Mouse (Mus musculus) left cerebral cortex, adult 8-10 months (tissue): ENCODE measurements around the gene Cbfa2t3. TPM values are rescaled to one million over a fixed set of nuclear protein-coding genes. Genes with fewer than 3 reads are reported as not detected.
"Not testable (repeated sequence)": the region's sequence is repeated elsewhere in the genome, so short reads cannot be mapped to it uniquely, and the experiment has no call there.

Experiments used
- DNase-seq, 2 experiments: peaks; one replicate each; pipeline ENCODE4 v3.0.0; 2022; ENCODE audit warnings: low spot score in 2 of 2
- total RNA-seq, 4 experiments: library from RNA; stranded (reverse); gene quantifications; 2 replicates each; pipeline ENCODE4 v1.2.4; 2022

Cbfa2t3 gene
- total RNA-seq, 4 experiments from 2014 or later, result 21.6 to 26.5 (median 24.1) TPM

DNA sequence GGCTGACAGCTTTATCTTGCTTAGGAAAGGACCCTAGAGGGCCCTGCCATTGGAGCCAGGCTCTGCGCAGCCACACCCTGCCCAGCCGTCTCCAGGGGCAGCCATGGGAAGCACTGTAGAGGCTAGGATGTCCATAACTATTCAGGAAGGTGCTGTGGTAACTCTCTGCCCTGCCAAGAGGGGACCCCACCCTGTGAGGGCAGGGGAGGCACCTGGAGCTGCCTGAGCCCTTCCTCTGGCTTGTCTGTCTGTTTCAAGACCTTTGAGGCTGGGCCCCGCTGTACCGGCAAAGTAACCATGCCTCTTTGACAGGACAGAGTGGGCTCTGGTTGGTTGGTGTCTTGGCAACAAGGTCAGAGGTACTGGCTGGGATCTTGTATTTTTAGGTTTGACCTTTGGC is 58.1 kb downstream of the Cbfa2t3 start:
- DNase-seq, result no peak

DNA sequence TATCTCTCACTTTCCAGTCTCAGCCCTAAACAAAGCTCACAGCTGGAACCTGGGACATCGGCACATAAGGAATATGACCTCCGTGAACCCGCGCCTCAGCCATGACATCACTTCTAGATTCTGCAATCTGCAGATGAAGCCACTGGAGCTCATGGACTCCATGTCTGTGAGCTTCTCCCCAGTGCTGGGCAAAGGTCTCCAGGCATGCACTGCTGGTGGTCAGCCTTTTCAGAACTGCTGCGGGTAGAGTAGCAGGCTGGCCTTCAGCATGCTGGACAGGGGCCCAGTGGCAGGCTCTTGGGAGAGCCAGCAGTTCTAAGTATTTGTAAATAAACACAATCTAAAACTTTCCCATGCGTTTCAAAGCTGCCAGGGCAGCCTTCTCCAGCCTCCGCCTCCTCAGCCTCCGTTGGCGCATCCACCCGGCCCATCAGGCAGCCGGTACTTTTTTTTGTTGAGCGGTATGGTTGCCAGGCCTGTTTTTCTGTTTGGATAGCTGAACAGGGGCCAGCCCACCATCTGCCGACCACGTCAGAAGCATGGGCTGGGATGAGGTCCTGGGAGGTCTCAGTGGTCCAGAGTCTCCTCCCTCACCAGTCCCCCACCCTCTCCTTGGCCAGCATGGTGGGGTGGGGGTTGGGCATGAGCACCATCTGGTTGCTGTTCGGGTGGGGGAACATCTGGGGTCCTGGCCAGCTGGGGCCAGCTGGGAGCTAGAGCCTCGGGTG is 59.2 kb downstream of the Cbfa2t3 start:
- DNase-seq, result no peak

DNA sequence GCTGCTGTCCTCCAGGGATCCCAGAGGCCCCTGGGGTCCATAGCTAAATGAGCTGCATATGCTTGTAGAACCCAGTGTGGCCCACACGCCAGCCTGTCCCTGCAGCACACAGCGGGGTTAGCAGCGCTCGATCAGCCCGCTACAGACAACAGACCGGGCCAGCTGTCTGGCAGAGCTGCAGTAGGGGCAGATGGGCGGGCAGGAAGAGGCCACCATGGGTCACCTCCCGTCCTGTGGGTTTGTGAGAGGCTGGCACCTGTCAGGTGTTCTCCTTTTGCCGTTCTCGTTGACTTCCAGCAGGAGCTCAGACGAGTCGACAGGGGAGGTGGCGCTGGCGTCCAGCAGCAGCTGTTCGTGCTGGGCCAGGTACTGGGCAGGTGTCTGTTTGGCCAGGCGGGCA is 60.3 kb downstream of the Cbfa2t3 start:
- no peak for DNase-seq

DNA sequence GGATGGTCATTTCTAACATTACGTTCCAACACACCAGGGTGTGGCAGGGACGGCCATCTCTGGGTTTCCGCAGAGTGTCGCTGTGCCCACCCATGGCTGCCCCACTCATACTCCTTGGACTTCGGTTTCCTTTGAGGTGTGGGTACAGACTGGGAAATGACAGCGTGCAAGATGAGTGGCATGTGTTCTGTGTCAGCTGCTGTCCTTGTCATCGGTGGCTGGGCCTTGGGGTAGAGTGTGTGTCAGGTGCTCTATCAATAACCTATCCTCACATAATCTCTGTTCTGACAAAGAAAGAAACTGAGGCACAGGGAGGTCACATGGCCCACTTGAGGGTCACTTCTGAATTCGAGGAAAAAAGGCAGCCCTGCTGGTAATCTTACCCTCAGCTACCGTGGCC is 61.7 kb downstream of the Cbfa2t3 start:
- DNase-seq, result no peak

DNA sequence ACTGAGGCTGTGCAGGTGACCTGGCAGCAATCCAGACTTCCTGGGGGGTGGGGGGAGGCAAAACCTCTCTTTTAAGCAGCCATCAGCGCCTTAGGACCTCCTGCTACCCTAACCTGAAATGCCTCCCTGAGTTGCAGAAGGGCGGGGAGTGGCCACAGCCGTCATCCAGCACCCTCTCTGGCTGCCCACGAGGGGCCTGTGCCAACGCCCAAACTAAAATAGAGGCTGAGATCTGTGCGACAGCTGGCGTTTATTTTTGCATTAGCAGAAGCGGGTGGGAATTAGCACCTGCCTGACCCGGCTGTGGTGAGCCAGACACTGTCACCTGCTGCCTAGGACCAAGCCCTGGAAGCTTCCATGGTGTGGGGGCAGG is 62.1 kb downstream of the Cbfa2t3 start:
- peak in 1 of 2 experiments; percentile 41 for DNase-seq

DNA sequence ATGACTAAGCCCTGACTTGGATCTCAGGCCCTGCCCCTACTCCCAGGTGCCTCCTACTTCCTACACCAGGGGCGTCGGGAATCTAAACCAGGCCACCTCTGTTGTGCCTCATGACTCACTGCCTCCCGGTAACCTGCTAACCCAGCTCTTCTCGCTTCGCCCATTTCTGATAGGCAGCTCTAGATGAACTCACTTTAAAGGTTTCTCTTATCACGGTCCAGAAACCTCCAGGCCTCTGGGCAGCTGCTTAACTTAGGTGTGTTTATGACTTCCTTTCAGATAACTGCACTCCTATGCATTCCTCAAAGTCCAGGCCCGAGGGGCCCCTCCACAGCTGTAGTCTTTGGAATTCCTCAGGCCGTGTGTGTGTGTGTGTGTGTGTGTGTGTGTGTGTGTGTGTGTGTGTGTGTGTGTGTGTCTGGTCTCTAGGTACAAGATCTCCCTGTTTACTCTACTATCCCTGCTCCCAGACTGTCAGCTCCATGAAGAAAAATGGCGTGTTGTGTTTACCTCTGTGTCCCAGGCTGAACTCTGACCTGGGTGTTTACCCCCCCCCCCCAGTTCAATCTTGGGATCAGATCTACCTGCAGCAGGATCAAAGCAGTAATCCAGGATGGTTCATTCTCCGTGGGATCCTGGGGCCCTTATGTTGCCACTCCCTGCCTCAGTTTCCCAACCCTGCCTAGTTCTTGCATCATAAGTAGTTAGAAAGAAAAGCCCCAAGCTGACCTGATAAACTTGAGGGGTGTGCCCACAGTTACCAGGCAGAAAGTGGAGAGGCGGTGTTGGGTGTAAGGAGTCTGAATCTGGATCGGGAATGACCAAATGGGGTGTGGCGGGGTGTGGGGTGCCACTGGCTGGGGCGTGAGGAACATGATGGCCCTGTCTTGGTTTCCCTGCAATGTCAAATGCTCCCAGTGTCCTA is 62.8 kb downstream of the Cbfa2t3 start:
- DNase-seq, result no peak

DNA sequence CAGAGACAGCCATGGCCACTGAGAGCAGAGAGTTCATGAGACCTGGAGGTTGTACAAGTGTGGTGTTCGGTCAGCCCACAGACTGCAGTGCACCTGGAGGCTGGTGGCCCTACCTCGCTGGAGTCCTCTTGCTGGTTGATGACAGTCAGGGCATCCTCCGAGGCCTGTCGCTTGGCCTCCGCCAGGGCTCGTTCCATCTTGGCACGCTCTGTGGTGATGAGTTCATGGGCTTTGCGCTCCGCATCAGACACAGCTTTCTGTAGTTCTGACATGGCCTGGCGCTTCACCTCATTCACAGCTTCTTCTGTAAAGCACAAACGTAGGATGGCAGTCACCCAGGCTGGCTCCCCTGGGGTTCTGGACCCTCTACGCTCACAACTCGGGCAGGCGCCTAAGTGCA is 65.7 kb downstream of the Cbfa2t3 start:
- no peak for DNase-seq

DNA sequence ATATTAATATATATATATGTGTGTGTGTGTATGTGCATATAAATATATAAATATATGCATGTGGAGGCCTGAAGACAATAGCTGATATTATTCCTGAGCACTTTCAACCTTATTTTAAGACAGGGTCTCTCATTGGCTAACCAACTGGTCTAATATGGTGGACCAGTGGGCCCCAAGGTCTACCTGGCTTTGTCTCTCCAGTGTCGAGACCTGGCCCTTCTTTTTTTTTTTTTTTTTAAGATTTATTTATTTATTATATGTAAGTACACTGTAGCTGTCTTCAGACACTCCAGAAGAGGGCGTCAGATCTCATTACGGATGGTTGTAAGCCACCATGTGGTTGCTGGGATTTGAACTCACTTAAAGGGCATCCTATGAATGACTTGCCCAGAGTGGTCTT is 66.8 kb downstream of the Cbfa2t3 start:
- DNase-seq, result not testable (repeated sequence)

DNA sequence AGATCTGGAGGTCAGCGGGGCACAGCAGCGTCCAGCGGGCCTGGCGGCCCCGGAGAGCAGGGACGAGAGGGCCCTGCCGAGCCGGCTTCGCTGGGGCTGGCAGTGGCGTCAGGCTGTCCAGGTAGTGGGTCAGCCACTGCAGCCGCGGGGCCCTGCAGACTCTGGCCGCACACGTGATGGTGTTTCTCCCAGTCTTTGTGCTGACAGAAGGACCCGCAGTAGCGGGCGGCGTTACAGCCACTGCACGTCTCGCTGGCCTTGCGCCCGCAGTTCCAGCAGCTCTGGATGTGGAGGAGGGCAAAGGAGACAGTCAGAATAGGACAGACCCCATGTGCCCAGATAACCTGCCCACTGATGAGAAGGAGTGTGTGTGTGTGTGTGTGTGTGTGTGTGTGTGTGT is 68.2 kb downstream of the Cbfa2t3 start:
- no peak for DNase-seq

DNA sequence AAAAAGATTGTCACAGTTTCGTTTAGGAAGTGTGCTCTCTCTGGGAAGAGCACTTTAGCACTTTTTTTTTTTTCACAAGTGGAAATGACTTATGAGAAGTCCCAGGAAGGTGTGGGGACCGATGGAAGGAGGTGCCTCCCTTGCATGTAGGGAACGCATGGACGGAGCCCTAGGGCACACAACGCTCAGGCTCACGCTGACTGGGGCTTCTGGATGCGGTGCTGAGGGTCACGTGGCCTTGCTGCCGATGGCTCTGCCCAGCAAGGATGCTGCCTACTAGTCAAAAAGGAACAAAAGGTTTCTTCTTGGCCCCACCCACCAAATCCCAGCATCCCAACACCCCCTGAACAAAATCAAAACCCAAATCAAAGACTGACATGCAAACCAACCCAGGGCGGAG is 69.5 kb downstream of the Cbfa2t3 start:
- no peak for DNase-seq

DNA sequence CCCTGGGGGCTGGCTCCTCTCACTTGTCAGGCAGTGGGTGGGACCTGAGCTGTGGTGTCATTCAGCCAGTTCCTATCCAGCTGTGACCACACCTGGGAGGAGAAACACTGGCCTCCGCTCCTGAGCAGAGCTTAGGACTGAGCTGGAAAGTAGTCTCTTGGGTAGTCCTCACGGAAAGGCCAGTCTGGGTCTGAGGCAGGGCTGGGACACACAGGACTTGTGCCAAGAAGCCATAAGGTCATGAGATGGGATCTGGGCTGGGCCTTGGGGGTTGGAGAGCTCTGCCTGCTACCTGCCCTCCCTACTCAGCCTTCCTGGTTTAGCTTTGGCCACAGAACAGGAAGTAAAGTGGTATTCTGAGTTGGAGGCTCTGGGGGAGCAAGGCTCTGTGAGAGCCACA is 72.0 kb downstream of the Cbfa2t3 start:
- no peak for DNase-seq

DNA sequence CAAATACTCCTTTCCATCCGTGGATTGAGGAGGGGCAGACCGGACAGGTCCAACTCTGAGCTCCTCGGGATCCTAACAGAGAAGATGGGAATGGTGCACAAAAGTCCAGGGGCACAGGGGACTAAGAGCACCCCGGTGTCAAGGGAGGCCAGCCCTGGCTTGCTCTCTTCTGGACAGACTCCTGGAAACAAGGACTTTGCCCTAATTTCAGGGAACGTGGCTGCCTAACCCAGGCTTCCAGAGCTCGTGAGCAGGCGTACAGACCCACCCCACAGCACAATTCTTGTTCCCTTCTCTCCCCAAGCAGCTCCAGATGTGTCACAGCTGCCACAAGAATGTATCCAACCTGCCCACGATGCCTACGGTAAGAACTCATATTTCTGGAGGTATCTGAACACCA is 73.1 kb downstream of the Cbfa2t3 start:
- DNase-seq, result no peak

DNA sequence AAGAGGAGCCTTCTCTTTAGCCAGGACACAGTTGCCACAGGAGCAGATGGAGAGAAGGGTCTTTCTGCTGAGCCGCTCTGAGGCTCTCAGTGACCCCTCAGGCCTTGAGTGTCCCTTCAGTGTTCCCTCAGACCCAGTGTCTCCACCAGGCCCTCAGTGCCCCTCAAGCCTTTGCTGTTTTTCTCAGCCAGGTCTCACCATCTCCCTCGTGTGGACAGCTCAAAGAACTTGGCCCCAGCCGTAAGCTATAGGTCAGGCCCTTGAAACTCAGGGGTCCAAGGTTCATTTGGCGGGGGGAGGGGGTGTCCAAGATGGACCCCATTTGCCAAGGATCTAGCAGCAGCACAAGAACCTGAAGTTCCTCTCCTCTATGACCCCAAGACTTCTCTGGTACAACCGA is 74.3 kb downstream of the Cbfa2t3 start:
- DNase-seq, result no peak

DNA sequence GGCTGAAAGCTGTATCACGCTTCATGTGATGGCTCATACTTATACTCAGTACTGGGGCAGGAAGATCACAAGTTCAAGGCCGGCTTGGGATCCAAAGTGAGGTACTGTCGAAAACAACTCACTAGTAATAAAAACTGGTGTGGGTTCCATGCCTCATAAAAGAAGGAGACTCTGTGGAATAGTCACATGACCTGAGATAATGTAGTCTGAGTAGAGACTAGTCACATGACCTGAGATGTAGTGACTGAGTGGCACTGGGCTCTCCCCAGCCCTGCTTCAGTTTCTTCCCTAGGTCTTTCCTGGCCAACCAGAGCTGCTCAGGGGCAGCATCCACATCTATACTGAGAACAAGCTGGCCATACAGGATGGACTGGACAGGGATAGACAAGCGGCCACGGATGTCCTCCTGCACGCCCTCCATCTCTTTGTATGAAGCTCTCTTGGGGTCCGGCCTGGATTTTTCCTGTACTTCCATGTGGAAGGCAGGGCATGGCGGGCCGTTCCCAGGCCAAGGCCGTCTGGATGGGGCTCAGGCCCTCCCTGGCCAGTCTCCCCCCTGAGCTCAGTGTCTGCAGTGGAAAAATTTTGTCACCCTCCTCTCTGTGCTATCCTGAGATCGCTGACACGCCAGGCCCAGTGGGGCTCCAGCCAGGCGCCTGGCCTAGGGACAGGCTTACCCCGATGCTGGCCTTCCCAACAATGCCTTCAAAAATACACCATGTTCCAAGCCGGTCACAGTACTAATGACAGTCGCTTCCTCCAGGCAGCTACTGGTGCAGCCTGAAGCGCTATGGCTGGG is 74.9 kb downstream of the Cbfa2t3 start:
- no peak for DNase-seq

DNA sequence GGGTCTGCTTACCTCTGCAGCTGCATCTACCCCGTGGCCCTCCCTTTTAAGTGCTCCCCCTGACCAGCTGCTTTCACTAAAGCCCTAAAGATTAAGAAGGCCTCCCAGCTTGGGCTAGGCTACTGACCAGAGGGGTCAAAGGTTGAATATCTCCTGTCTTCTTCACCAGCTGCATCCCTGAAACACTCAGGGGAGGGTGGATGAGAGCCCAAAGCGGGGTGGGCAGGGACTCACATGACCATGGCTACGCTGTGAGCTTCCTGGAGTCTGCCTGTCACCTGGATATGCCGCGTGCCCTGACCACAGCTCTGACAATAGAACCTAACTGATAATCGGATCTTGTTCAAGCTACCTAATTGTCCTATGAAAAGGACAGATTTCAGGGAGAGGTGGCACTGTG is 76.2 kb downstream of the Cbfa2t3 start, which contains the start of gene Pabpn1l:
Pabpn1l (minus strand) TSS at position 13 of the 400 bp plus-strand sequence.
- no peak for DNase-seq

DNA sequence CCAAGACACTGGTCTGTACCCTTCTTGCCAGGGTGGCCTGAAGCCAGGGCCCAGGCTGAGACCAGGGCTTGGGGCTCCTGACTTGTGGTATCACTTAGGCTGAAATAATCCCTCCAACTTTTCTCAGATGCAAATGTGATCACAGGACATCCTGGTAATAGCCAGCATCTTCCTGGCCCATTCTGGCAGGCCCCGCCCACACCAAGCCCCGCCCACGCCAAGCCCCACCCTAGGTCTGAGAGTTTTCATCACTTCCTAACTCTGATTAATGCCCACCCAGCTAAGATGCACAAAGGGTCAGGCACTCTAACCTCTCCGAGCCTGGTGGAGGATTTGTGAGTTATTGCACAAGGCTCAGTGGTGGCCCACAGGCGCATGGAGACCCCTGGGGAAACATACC is 78.5 kb downstream of the Cbfa2t3 start:
- no peak for DNase-seq

DNA sequence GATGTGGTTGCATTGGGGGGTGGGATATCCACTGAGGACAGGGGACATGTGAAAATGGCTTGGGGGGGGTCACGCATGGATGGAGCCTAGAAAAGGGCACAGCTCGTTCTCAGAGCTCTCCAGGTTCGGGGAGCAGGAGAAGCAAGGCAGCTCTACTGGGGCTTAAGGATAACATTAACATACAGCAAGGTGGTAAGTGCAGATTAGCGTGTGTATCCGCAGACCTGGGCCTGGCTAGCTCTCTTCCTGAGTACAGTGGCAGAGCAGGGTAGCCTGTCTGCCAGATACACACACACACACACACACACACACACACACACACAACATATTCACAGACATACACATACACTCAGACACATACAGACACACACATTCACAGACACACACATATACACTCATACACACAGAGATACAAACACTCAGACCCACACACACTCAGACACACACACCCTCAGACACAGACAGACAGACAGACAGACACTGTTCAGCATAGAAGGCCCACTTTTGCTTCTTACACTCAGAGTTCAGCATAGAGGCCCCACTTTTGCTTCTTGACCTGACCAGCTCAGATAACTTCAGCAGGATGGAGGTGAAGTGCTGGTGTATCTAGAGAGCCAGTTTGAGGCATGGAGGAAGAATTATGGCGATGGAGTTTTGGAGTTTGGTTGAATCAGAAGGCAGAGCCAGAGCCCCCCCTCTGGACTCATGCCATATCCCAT is 80.1 kb downstream of the Cbfa2t3 start:
- no peak for DNase-seq

DNA sequence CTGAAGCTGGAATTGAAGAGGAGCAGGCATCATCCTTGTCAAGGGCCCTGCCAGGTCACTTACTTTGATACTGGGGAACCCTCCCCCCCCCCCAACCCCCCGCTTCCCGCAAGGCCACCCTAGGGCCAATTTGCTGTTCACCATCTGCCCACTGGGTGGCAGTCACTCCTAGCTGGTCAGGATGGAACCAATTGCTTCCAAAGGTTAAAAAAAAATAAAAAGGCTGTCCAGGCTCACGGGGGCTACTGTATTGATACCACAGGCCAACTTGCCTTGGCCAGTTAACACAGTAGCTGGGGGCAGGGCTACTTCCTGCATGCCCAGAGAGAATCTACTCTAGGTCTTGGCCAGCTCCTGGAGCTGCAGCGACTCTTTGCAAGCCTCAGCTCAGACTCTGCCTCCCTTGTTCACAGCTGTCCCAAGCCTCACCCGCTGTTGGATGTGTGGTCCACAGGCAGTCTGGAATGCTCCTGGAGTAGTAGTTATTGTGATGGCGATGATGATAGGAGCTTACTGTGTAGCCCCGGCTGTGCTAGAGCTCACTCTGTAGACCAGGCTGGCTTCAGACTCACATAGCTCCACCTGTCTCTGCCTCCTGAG is 80.9 kb downstream of the Cbfa2t3 start:
- DNase-seq, result peak in 1 of 2 experiments; percentile 71

DNA sequence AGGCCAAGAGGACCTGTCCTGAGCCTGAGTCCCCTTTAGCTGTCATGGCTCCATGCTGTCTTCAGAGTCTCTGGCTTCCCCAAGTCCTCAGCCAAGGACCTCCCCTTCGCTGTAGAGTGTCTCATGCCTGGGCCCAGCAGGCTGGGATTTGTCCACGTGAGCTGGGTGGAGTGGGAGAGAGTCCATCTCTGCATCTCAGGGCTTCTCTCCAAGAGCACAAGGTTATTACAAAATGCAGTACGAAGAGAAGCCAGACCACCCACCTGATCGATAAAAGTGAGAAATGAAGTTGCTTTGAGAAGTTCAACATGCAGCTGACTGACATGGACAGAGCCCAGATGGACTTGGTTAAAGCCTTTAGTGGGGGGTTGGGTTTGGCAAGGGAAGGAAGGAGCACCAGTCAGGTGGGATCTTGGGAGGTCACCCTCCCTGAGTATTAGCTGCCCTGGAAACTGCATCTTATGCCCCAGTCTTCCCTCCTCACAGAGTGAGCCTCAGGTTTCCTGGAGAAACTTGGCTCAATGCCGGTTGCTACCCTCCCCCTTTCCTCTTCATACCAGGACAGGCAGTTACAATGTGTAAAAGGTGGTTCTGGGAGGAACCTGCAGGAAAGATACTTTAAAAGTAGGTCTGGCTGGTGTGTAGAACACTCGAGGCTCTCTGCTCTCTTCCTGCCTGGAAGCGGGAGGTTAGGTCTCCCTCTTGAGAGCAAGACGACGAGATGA is 82.6 kb downstream of the Cbfa2t3 start:
- no peak for DNase-seq
